Mouse (Mus musculus) limb, embryonic 14.5 days (tissue): ENCODE results near the gene Clba1. TPM values are rescaled to one million over a fixed set of nuclear protein-coding genes. Genes with fewer than 3 reads are reported as not detected.
"Not testable (repeated sequence)": the region's sequence is repeated elsewhere in the genome, so short reads cannot be mapped to it uniquely, and the experiment has no call there.

ENCODE experiments used
- ATAC-seq: fragments of 200-750 bp; cut with Nextera tagmentation; 2 replicates; pipeline ENCODE4 v1.8.0; 2017; ENCODE audit warnings: low read depth, moderate number of reproducible peaks, moderate TSS enrichment; ENCODE audit not compliant: low FRiP score
- DNase-seq: peaks from one replicate; pipeline ENCODE4 v3.0.0-alpha.2; 2015; ENCODE audit warnings: low spot score
- H3K27ac ChIP-seq: fragments of 300-500 bp; sonication (generic); replicated peaks from 2 replicates; pipeline ENCODE4 v1.5.1; 2014; ENCODE audit warnings: low read depth, mild to moderate bottlenecking, low read length, moderate library complexity, mixed read lengths
- H3K27me3 ChIP-seq: fragments of 300-500 bp; sonication (generic); 2 replicates; pipeline ENCODE4 v1.6.1; 2014; ENCODE audit warnings: low read length, mixed read lengths; ENCODE audit not compliant: control insufficient read depth, insufficient read depth
- H3K36me3 ChIP-seq: fragments of 300-500 bp; sonication (generic); 2 replicates; pipeline ENCODE4 v1.6.1; 2014; ENCODE audit warnings: mild to moderate bottlenecking, low read length, moderate library complexity, mixed read lengths; ENCODE audit not compliant: control insufficient read depth, insufficient read depth
- H3K4me1 ChIP-seq: fragments of 300-500 bp; sonication (generic); 2 replicates; pipeline ENCODE4 v1.6.1; 2014; ENCODE audit warnings: antibody characterized with exemption, low read length, mixed read lengths; ENCODE audit not compliant: control insufficient read depth, insufficient read depth
- H3K4me2 ChIP-seq: fragments of 300-500 bp; sonication (generic); replicated peaks from 2 replicates; pipeline ENCODE4 v1.6.1; 2014; ENCODE audit warnings: low read depth, mild to moderate bottlenecking, low read length, moderate library complexity; ENCODE audit not compliant: severe bottlenecking
- H3K4me3 ChIP-seq: fragments of 300-500 bp; sonication (generic); replicated peaks from 2 replicates; pipeline ENCODE4 v1.5.1; 2014; ENCODE audit warnings: low read length
- H3K9ac ChIP-seq: fragments of 300-500 bp; sonication (generic); 2 replicates; pipeline ENCODE4 v1.6.1; 2014; ENCODE audit warnings: mild to moderate bottlenecking, low read depth, low read length, moderate library complexity; ENCODE audit not compliant: severe bottlenecking
- H3K9me3 ChIP-seq: fragments of 300-500 bp; sonication (generic); 2 replicates; pipeline ENCODE4 v1.6.1; 2016; ENCODE audit warnings: low read length; ENCODE audit not compliant: control insufficient read depth
- POLR2A ChIP-seq: fragments of 200-500 bp; IDR thresholded peaks from 2 replicates; pipeline ENCODE4 v1.8.0; 2012; ENCODE audit warnings: inconsistent platforms, mild to moderate bottlenecking, moderate library complexity, borderline replicate concordance; ENCODE audit not compliant: insufficient read depth, insufficient read length; ENCODE audit errors: extremely low read depth
- WGBS: fragments of 180-500 bp; shearing (Covaris S2); extraction: QIAGEN DNeasy Blood & Tissue Kit; methylation state at CpG from one replicate; pipeline ENCODE4 v1.1.7; 2014; 5-methylcytosine and 5-hydroxymethylcytosine counted together
- polyA plus RNA-seq, 2 experiments: library from polyadenylated mRNA; depleted of rRNA in 1 of 2; stranded (reverse) in 1 of 2; unstranded in 1 of 2; fragments of >200 nt; fragmentation: Nextera tagmentation in 1 of 2; extraction: Ambion mirVana in 1 of 2; gene quantifications; 2 replicates each; pipeline versions ENCODE4 v1.2.1 to v1.2.3; 2012 to 2014

Gene Clba1
- polyA plus RNA-seq, 2 experiments, result 3.7 to 5.7 TPM

DNA sequence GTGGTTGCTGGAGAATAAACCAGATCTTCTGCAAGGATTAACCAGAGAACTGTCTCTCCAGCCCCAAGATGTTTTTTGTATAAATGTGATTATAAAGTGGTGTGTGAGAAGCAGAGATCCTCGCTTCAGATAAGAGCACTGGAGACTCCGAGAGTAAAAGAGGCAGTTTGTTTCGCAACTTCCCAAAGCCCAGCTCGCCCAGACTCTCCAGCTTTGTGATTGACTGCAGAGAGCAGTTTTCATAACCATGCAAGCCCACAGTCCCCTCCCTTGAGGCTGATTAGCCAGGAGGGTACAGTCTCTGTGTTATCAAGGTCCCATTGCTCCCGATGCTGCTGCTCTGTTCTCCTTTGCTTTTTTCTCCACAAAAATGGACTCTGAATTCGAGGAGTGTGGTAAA lies 24.8 kb downstream of the Clba1 start:
- Histone ChIP-seq H3K4me2 (no peak overlapping the region), H3K27ac (no peak overlapping the region), H3K9ac (no peak overlapping the region), H3K4me3 (no peak overlapping the region), H3K4me1 (peaks cover 5% of the 10 kb centered on the region; the same call in 1 of the 2 replicates), H3K36me3 (peaks cover 7% of the 10 kb centered on the region; the same call in 1 of the 2 replicates), H3K9me3 (no peaks in the 10 kb centered on the region), H3K27me3 (no peaks in the 10 kb centered on the region)
- no peak for ATAC-seq
- 86% methylated on average over 6 of the region's 6 CpGs for WGBS
- no peak for DNase-seq
- TF ChIP-seq POLR2A, result no peak

DNA sequence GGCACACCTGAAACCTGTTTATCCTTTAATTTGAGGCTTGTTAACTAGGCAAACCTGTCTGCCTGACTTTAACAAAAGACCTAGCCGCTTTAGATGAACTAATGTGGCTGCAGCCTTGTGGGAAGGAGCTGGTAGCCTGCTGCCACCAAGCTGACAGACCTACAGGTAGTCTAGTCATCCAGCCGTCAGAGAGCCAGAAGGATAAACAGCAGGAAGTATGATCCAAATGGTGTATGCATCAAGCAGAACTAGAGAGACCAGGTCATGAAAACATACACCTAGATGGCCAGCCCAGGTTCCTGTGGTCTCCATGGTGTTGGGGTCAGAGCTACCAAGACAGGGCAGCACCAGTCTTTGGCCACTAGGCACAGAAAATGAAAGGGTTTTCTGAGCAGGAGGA lies 26.3 kb downstream of the Clba1 start:
- peaks cover 5% of the 10 kb centered on the region; the same call in 1 of the 2 replicates for H3K4me1 ChIP-seq
- H3K9ac ChIP-seq, result no peak overlapping the region
- ATAC-seq (no peak), DNase-seq (no peak)
- peaks cover 7% of the 10 kb centered on the region; the same call in 1 of the 2 replicates for H3K36me3 ChIP-seq
- H3K27ac ChIP-seq, result no peak overlapping the region
- no peaks in the 10 kb centered on the region for H3K9me3 ChIP-seq
- no peak for TF ChIP-seq POLR2A
- no peaks in the 10 kb centered on the region for H3K27me3 ChIP-seq
- no peak overlapping the region for H3K4me2 ChIP-seq
- H3K4me3 ChIP-seq, result no peak overlapping the region
- 57% methylated on average over 2 of the region's 2 CpGs for WGBS

- no peaks in the 10 kb centered on the region for H3K4me1 ChIP-seq
- no peak overlapping the region for H3K4me3 ChIP-seq
- no peaks in the 10 kb centered on the region for H3K9me3 ChIP-seq
- WGBS, result 77% methylated on average over 25 of the region's 25 CpGs
- DNase-seq (no peak), ATAC-seq (no peak)
- H3K27me3 ChIP-seq, result no peaks in the 10 kb centered on the region
- no peak overlapping the region for H3K9ac ChIP-seq
- H3K36me3 ChIP-seq, result no peaks in the 10 kb centered on the region
- H3K27ac ChIP-seq, result no peak overlapping the region
- no peak for TF ChIP-seq POLR2A
- H3K4me2 ChIP-seq, result no peak overlapping the region
Measured at GRCm38 (mm10) chr12:112840209-112841086, 31.7 kb downstream of the Clba1 start.

DNA sequence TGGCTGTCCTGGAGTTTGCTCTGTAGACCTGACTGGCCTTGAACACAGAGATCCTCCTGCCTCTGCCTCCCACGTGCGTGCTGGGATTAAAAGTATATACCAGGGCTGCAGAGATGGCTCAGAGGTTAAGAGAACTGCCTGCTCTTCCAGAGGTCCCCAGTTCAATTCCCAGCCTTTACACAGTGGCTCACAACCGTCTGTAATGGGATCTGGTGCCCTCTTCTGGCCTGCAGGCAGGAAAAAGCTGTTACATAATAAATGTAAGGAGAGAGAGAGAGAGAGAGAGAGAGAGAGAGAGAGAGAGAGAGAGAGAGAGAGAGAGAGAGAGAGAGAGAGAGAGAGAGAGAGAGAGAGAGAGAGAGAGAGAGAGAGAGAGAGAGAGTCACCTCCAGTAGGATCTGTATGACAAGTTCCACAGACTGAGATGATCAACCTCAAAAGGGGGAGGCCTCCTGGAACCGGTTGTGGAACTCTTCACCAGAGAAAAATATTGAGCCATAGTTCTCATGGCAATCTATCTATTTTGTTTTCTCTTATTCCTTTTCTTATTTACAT lies 32.7 kb downstream of the Clba1 start:
- ATAC-seq, H3K36me3 ChIP-seq, H3K4me1 ChIP-seq, H3K27me3 ChIP-seq, H3K9me3 ChIP-seq, H3K4me3 ChIP-seq, H3K27ac ChIP-seq, DNase-seq, H3K9ac ChIP-seq, H3K4me2 ChIP-seq: not testable (repeated sequence)
- 65% methylated on average over 4 of the region's 4 CpGs for WGBS

GRCm38 (mm10) chr12:112842128-112842527 lies 33.4 kb downstream of the Clba1 start:
- not testable (repeated sequence) for H3K4me3 ChIP-seq, ATAC-seq, H3K36me3 ChIP-seq, H3K4me2 ChIP-seq, H3K4me1 ChIP-seq, H3K9ac ChIP-seq, DNase-seq, H3K27ac ChIP-seq, H3K9me3 ChIP-seq, H3K27me3 ChIP-seq
- 83% methylated on average over 2 of the region's 2 CpGs for WGBS
